Mouse (Mus musculus): ENCODE measurements around the gene H2al1h. TPM values are rescaled to one million over a fixed set of nuclear protein-coding genes. Genes with fewer than 3 reads are reported as not detected.

Gene H2al1h
- polyA plus RNA-seq (2012; ENCODE audit: low replicate concordance): not detected in 2 replicates

GRCm38 (mm10) chrX:11321192-11321591 lies at the start of gene H2al1h:
Gene H2al1h (plus strand): TSS chrX:11321492.

GRCm38 (mm10) chrX:11298957-11299356 lies 22.3 kb upstream of the H2al1h start, which contains the start of gene H2al1a:
Gene H2al1a (plus strand): TSS chrX:11299257.

GRCm38 (mm10) chrX:11302132-11302531 lies 19.2 kb upstream of the H2al1h start, which contains the start of gene H2al1b:
Gene H2al1b (plus strand): TSS chrX:11302432.

DNA sequence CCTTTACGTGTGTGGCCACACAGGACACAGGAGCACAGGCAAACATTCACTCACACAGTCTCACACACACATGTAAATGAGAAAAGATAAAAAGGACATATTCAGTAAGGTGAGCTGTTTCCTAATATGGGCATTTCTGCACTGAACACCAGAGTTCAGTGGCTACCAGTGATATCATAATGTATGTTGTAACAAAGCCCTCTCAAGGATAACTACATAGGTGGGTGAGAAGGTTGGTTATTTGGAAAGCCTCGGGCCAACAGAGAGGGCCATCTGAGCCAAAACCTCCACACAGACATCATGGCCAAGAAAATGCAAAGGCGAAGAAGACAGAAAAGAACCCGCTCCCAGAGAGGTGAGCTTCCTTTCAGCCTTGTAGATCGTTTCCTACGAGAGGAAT lies 15.9 kb upstream of the H2al1h start, which contains the start of gene H2al1c:
Gene H2al1c, plus strand, starts transcription at position 301 of the 400 bp plus-strand sequence.

GRCm38 (mm10) chrX:11308524-11308923 lies 12.8 kb upstream of the H2al1h start, which contains the start of gene H2al1d:
Gene H2al1d (plus strand): TSS chrX:11308824.

DNA sequence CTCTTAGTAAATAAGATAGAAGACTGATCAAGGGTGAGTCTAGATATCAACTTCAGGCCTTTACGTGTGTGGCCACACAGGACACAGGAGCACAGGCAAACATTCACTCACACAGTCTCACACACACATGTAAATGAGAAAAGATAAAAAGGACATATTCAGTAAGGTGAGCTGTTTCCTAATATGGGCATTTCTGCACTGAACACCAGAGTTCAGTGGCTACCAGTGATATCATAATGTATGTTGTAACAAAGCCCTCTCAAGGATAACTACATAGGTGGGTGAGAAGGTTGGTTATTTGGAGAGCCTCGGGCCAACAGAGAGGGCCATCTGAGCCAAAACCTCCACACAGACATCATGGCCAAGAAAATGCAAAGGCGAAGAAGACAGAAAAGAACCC lies 9.7 kb upstream of the H2al1h start, which contains the start of gene H2al1e:
Gene H2al1e, plus strand, starts transcription at position 301 of the 400 bp plus-strand sequence.

GRCm38 (mm10) chrX:11314858-11315257 lies 6.4 kb upstream of the H2al1h start, which contains the start of gene H2al1f:
Gene H2al1f (plus strand): TSS chrX:11315158.

DNA sequence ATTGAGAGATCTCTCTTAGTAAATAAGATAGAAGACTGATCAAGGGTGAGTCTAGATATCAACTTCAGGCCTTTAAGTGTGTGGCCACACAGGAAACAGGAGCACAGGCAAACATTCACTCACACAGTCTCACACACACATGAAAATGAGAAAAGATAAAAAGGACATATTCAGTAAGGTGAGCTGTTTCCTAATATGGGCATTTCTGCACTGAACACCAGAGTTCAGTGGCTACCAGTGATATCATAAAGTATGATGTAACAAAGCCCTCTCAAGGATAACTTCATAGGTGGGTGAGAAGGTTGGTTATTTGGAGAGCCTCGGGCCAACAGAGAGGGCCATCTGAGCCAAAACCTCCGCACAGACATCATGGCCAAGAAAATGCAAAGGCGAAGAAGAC lies 3.3 kb upstream of the H2al1h start, which contains the start of gene H2al1g:
Gene H2al1g, plus strand, starts transcription at position 301 of the 400 bp plus-strand sequence.

GRCm38 (mm10) chrX:11324359-11324758 lies 3.1 kb downstream of the H2al1h start, which contains the start of gene H2al1i:
Gene H2al1i (plus strand): TSS chrX:11324659.

DNA sequence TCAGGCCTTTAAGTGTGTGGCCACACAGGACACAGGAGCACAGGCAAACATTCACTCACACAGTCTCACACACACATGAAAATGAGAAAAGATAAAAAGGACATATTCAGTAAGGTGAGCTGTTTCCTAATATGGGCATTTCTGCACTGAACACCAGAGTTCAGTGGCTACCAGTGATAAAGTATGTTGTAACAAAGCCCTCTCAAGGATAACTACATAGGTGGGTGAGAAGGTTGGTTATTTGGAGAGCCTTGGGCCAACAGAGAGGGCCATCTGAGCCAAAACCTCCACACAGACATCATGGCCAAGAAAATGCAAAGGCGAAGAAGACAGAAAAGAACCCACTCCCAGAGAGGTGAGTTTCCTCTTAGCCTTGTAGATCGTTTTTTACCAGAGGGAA lies 6.2 kb downstream of the H2al1h start, which contains the start of gene H2al1j:
Gene H2al1j, plus strand, starts transcription at position 301 of the 400 bp plus-strand sequence.

Other genes with a start within 250 kb of the H2al1h start
- not detected in 2 replicates for gene H2al1a, start 22.2 kb upstream of the H2al1h start, polyA plus RNA-seq (2012; ENCODE audit: low replicate concordance)
- not detected in 2 replicates for gene H2al1b, start 19.1 kb upstream of the H2al1h start, polyA plus RNA-seq (2012; ENCODE audit: low replicate concordance)
- gene H2al1c, start 15.8 kb upstream of the H2al1h start, polyA plus RNA-seq (2012; ENCODE audit: low replicate concordance): not detected in 2 replicates
- gene H2al1d, start 12.7 kb upstream of the H2al1h start, polyA plus RNA-seq (2012; ENCODE audit: low replicate concordance): not detected in 2 replicates
- gene H2al1e, start 9.6 kb upstream of the H2al1h start, polyA plus RNA-seq (2012; ENCODE audit: low replicate concordance): not detected in 2 replicates
- not detected in 2 replicates for gene H2al1f, start 6.3 kb upstream of the H2al1h start, polyA plus RNA-seq (2012; ENCODE audit: low replicate concordance)
- gene H2al1g, start 3.2 kb upstream of the H2al1h start, polyA plus RNA-seq (2012; ENCODE audit: low replicate concordance): not detected in 2 replicates
- gene H2al1i, start 3.2 kb downstream of the H2al1h start, polyA plus RNA-seq (2012; ENCODE audit: low replicate concordance): not detected in 2 replicates
- gene H2al1j, start 6.3 kb downstream of the H2al1h start, polyA plus RNA-seq (2012; ENCODE audit: low replicate concordance): not detected in 2 replicates